ENCODE assay signal across 7 mouse cellular contexts in the genomic region with DNA sequence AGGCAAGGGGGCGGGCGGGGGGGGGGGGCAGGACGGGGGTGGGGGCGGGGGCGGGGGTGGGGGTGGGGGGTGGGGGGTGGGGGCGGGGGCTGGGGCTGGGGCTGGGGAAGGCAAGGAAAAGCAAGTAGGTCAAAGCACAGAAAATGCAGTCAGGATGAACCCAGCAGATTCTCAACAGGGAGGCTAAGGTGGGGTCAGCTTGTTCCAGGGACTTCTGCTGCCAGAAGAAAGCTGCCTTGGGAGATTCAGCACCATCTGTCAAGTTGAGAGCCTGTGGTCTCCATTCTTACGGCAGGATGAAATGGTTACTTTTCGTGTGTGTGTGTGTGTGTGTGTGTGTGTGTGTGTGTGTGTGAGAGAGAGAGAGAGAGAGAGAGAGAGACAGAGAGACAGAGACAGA.
DNase-seq lines count a peak whose midpoint lies in the region; ATAC-seq and TF ChIP-seq lines count a peak whose summit lies in the region.

No protein-coding gene starts in this region.

- H3K27me3 ChIP-seq in E14TG2a.4 (ENCODE audit: insufficient read depth, low read length), result no peaks in the 10 kb centered on the region
- no peaks in the 10 kb centered on the region for H3K27me3 ChIP-seq in embryonic facial prominence, embryonic 10.5 days (replicated peaks; ENCODE audit: low read depth, poor library complexity, severe bottlenecking)
- no peaks in the 10 kb centered on the region for H3K27me3 ChIP-seq in hindbrain, embryonic 10.5 days (ENCODE audit: insufficient read depth, poor library complexity, severe bottlenecking)

- no peak for ATAC-seq in megakaryocyte-erythroid progenitor cell, adult 5-6 weeks (replicated peaks; ENCODE audit: low FRiP score, low TSS enrichment, poor library complexity, severe bottlenecking)

- WGBS in embryonic facial prominence, embryonic 10.5 days, result 5% methylated on average over 8 of the region's 8 CpGs
- 11% methylated on average over 7 of the region's 8 CpGs for WGBS in hindbrain, embryonic 10.5 days

- H3K4me1 ChIP-seq in E14TG2a.4 (replicated peaks; ENCODE audit: low read depth, low read length), result peaks cover 42% of the 10 kb centered on the region
- peaks cover 9% of the 10 kb centered on the region for H3K4me1 ChIP-seq in embryonic facial prominence, embryonic 10.5 days
- H3K4me1 ChIP-seq in hindbrain, embryonic 10.5 days (replicated peaks), result peaks cover 10% of the 10 kb centered on the region

- H3K27ac ChIP-seq in embryonic facial prominence, embryonic 10.5 days (replicated peaks), result peak overlapping the region; percentile 30
- H3K27ac ChIP-seq in hindbrain, embryonic 10.5 days, result peak overlapping the region; percentile 69

- TF ChIP-seq CTCF in E14TG2a.4 (conservative IDR thresholded peaks at IDR 0.05; ENCODE audit: low read length), result no peak

- peak overlapping the region; percentile 32; the same call in 1 of the 2 replicates for H3K4me3 ChIP-seq in E14TG2a.4 (replicated peaks; ENCODE audit: low read length)
- 0 out of 2 replicates have a peak overlapping the region, but pooled peaks have one; percentile 13 for H3K4me3 ChIP-seq in embryonic facial prominence, embryonic 10.5 days
- H3K4me3 ChIP-seq in hindbrain, embryonic 10.5 days, result peak overlapping the region; percentile 26; the same call in 1 of the 2 replicates

- intact Hi-C loops in left cerebral cortex, postnatal 14 days (cut with DNase I), result loop anchor here (2.0 to 5.0 kb wide), 2 partner anchors 85 to 117 kb away; no protein-coding TSS in a partner anchor

- peak; percentile 48 for DNase-seq in ES-CJ7 (ENCODE audit: low read depth, low spot score)
- DNase-seq in embryonic facial prominence, embryonic 10.5 days (ENCODE audit: low spot score), result no peak
- DNase-seq in hindbrain, embryonic 10.5 days (ENCODE audit: low spot score), result peak; percentile 6
- no peak for DNase-seq in adrenal gland, adult (ENCODE audit: inconsistent age in 2 of 2, low spot score in 1 of 2)
- DNase-seq in left cerebral cortex, postnatal 14 days (ENCODE audit: low spot score in 2 of 2), result no peak

- no peaks in the 10 kb centered on the region for H3K36me3 ChIP-seq in E14TG2a.4 (ENCODE audit: insufficient read depth, low read length)
- H3K36me3 ChIP-seq in embryonic facial prominence, embryonic 10.5 days (replicated peaks), result no peaks in the 10 kb centered on the region
- H3K36me3 ChIP-seq in hindbrain, embryonic 10.5 days, result no peaks in the 10 kb centered on the region

- H3K9me3 ChIP-seq in E14TG2a.4 (ENCODE audit: low read length), result no peaks in the 10 kb centered on the region
- no peaks in the 10 kb centered on the region for H3K9me3 ChIP-seq in embryonic facial prominence, embryonic 10.5 days
- H3K9me3 ChIP-seq in hindbrain, embryonic 10.5 days, result no peaks in the 10 kb centered on the region

Comparison
In these comparisons a context has a peak if more than half of its experiments do, and no peak if none do; other contexts are left out.
1. DNase-seq: peak in ES-CJ7 (single experiment) and hindbrain, embryonic 10.5 days (single experiment); none in embryonic facial prominence, embryonic 10.5 days (single experiment), adrenal gland, adult (0 of 2) and left cerebral cortex, postnatal 14 days (0 of 2).
2. Peak in every context shown above with its lines, with median percentiles within 50 percentile points of each other: H3K4me3 ChIP-seq.